In genomic region chr11:61410129-61410528, GRCm38 (mm10) we compare ENCODE assay signal across 9 mouse cellular contexts. TPM values are rescaled to one million over a fixed set of nuclear protein-coding genes. Genes with fewer than 3 reads are reported as not detected.
A peak's percentile ranks its signal among the peaks of the same experiment; 100 is the strongest.
DNase-seq lines count a peak whose midpoint lies in the region; ATAC-seq and TF ChIP-seq lines count a peak whose summit lies in the region.
"Had no signal": no experiment of that assay in that cellular context is flagged by ENCODE, and none has a peak within 500 bp of the region (broad histone marks: within the 10 kb centered on the region; RNA-seq: fewer than 3 reads in every experiment).

No protein-coding gene starts in this region.

- H3K4me2 ChIP-seq in hindbrain, embryonic 16.5 days (ENCODE audit: low read length), result no peak overlapping the region
- no peak overlapping the region for H3K4me2 ChIP-seq in forebrain, embryonic 14.5 days (ENCODE audit: low read length)
- no peak overlapping the region for H3K4me2 ChIP-seq in limb, embryonic 14.5 days (replicated peaks; ENCODE audit: low read depth, low read length, severe bottlenecking)
- H3K4me2 ChIP-seq: embryonic facial prominence, embryonic 12.5 days had no signal

- no peak for ATAC-seq in hindbrain, embryonic 16.5 days
- ATAC-seq in forebrain, embryonic 14.5 days, result no peak
- ATAC-seq in limb, embryonic 14.5 days (ENCODE audit: low FRiP score, low read depth), result no peak

- no peak overlapping the region for H3K27ac ChIP-seq in hindbrain, embryonic 10.5 days
- H3K27ac ChIP-seq in hindbrain, embryonic 16.5 days (ENCODE audit: low read depth, low read length), result no peak overlapping the region
- no peak overlapping the region for H3K27ac ChIP-seq in bone marrow, adult 2 months (ENCODE audit: control insufficient read depth, insufficient read depth, low read depth, low read length, poor library complexity)
- H3K27ac ChIP-seq in forebrain, embryonic 14.5 days (ENCODE audit: low read depth, low read length), result no peak overlapping the region
- no peak overlapping the region for H3K27ac ChIP-seq in limb, embryonic 14.5 days (replicated peaks; ENCODE audit: low read depth, low read length)
- H3K27ac ChIP-seq: embryonic facial prominence, embryonic 12.5 days had no signal

- 0% methylated on average over 1 of the region's 1 CpGs for WGBS in hindbrain, embryonic 10.5 days
- WGBS in hindbrain, embryonic 16.5 days, result 0% methylated on average over 1 of the region's 1 CpGs
- 0% methylated on average over 1 of the region's 1 CpGs for WGBS in bone marrow, adult 2 months
- WGBS in forebrain, embryonic 14.5 days, result 0% methylated on average over 1 of the region's 1 CpGs
- 0% methylated on average over 1 of the region's 1 CpGs for WGBS in limb, embryonic 14.5 days

- H3K9me3 ChIP-seq in hindbrain, embryonic 10.5 days, result no peaks in the 10 kb centered on the region
- H3K9me3 ChIP-seq in hindbrain, embryonic 16.5 days (ENCODE audit: control insufficient read depth, low read length), result no peaks in the 10 kb centered on the region
- no peaks in the 10 kb centered on the region for H3K9me3 ChIP-seq in forebrain, embryonic 14.5 days (replicated peaks; ENCODE audit: control insufficient read depth, low read length)
- no peaks in the 10 kb centered on the region for H3K9me3 ChIP-seq in limb, embryonic 14.5 days (ENCODE audit: control insufficient read depth, low read length)
- H3K9me3 ChIP-seq: embryonic facial prominence, embryonic 12.5 days had no signal

- peak; percentile 86 for DNase-seq in hindbrain, embryonic 10.5 days (ENCODE audit: low spot score)
- DNase-seq in forebrain, embryonic 14.5 days (ENCODE audit: low spot score), result peak; percentile 85
- peak; percentile 70 to 94 for DNase-seq in kidney, adult 8-10 months
- peak; percentile 63 for DNase-seq in limb, embryonic 14.5 days (ENCODE audit: low spot score)
- peak; percentile 79 for DNase-seq in ovary, postnatal 36 days (ENCODE audit: low spot score)
- peak; percentile 78 for DNase-seq in thymus, postnatal 14 days

- no peaks in the 10 kb centered on the region for H3K36me3 ChIP-seq in hindbrain, embryonic 10.5 days
- H3K36me3 ChIP-seq in hindbrain, embryonic 16.5 days (ENCODE audit: control insufficient read depth, insufficient read depth, low read length), result no peaks in the 10 kb centered on the region
- H3K36me3 ChIP-seq in forebrain, embryonic 14.5 days (ENCODE audit: control insufficient read depth, insufficient read depth, low read length), result no peaks in the 10 kb centered on the region
- no peaks in the 10 kb centered on the region for H3K36me3 ChIP-seq in limb, embryonic 14.5 days (ENCODE audit: control insufficient read depth, insufficient read depth, low read length)
- H3K36me3 ChIP-seq: embryonic facial prominence, embryonic 12.5 days had no signal

- no peak overlapping the region for H3K4me3 ChIP-seq in hindbrain, embryonic 10.5 days
- H3K4me3 ChIP-seq in hindbrain, embryonic 16.5 days (ENCODE audit: low read length), result no peak overlapping the region
- H3K4me3 ChIP-seq in bone marrow, adult 2 months (replicated peaks; ENCODE audit: control insufficient read depth, low read depth, low read length), result no peak overlapping the region
- H3K4me3 ChIP-seq in forebrain, embryonic 14.5 days (ENCODE audit: low read depth, low read length), result no peak overlapping the region
- no peak overlapping the region for H3K4me3 ChIP-seq in limb, embryonic 14.5 days (replicated peaks; ENCODE audit: low read length)
- H3K4me3 ChIP-seq: embryonic facial prominence, embryonic 12.5 days had no signal

- no peaks in the 10 kb centered on the region for H3K27me3 ChIP-seq in hindbrain, embryonic 10.5 days (ENCODE audit: insufficient read depth, poor library complexity, severe bottlenecking)
- H3K27me3 ChIP-seq in hindbrain, embryonic 16.5 days (replicated peaks; ENCODE audit: control insufficient read depth, insufficient read depth, low read length), result no peaks in the 10 kb centered on the region
- no peaks in the 10 kb centered on the region for H3K27me3 ChIP-seq in forebrain, embryonic 14.5 days (replicated peaks; ENCODE audit: control insufficient read depth, insufficient read depth, low read length)
- no peaks in the 10 kb centered on the region for H3K27me3 ChIP-seq in limb, embryonic 14.5 days (ENCODE audit: control insufficient read depth, insufficient read depth, low read length)

- peak; percentile 86 for TF ChIP-seq CTCF in bone marrow, adult 2 months (IDR thresholded peaks at IDR 0.05; ENCODE audit: control insufficient read depth, insufficient read depth, low read length)

- TF ChIP-seq POLR2A in bone marrow, adult 2 months (IDR thresholded peaks at IDR 0.05; ENCODE audit: borderline replicate concordance, control insufficient read depth, low read depth, low read length), result no peak
- TF ChIP-seq POLR2A in limb, embryonic 14.5 days (IDR thresholded peaks at IDR 0.05; ENCODE audit: borderline replicate concordance, extremely low read depth, insufficient read depth, insufficient read length), result no peak

- H3K9ac ChIP-seq in hindbrain, embryonic 16.5 days (ENCODE audit: low read depth, low read length), result no peak overlapping the region
- no peak overlapping the region for H3K9ac ChIP-seq in forebrain, embryonic 14.5 days (ENCODE audit: low read length)
- no peak overlapping the region for H3K9ac ChIP-seq in limb, embryonic 14.5 days (ENCODE audit: low read depth, low read length, severe bottlenecking)
- H3K9ac ChIP-seq: embryonic facial prominence, embryonic 12.5 days had no signal

- peaks cover 5% of the 10 kb centered on the region; the same call in 1 of the 2 replicates for H3K4me1 ChIP-seq in hindbrain, embryonic 10.5 days (replicated peaks)
- peaks cover 3% of the 10 kb centered on the region for H3K4me1 ChIP-seq in hindbrain, embryonic 16.5 days (ENCODE audit: control insufficient read depth, insufficient read depth, low read depth, low read length)
- H3K4me1 ChIP-seq in bone marrow, adult 2 months (ENCODE audit: control insufficient read depth, insufficient read depth, low read length), result no peaks in the 10 kb centered on the region
- H3K4me1 ChIP-seq in forebrain, embryonic 14.5 days (ENCODE audit: control insufficient read depth, insufficient read depth, low read length), result no peaks in the 10 kb centered on the region
- no peaks in the 10 kb centered on the region for H3K4me1 ChIP-seq in limb, embryonic 14.5 days (ENCODE audit: control insufficient read depth, insufficient read depth, low read length)
- H3K4me1 ChIP-seq: embryonic facial prominence, embryonic 12.5 days had no signal

RNA-seq across cellular contexts. Expression of gene Slc47a1, which starts 32.0 kb away (rescaled TPM):
- 0.05 and 0.10 TPM in 2 replicates for polyA plus RNA-seq in hindbrain, embryonic 10.5 days (2016; fragmentation: Nextera tagmentation; extraction: Ambion mirVana)
- 0.69 and 1.0 TPM in 2 replicates for polyA plus RNA-seq in hindbrain, embryonic 16.5 days (2015; fragmentation: Nextera tagmentation; extraction: Ambion mirVana)
- polyA plus RNA-seq in bone marrow, adult 2 months (2011; ENCODE audit: insufficient read depth, insufficient read length, low replicate concordance, missing spikeins), result 1.4 TPM in 1 of 2 replicates, not detected in the other
- polyA plus RNA-seq in forebrain, embryonic 14.5 days (2014; fragmentation: Nextera tagmentation; extraction: Ambion mirVana), result 0.14 TPM in 1 of 2 replicates, not detected in the other
- 0.82 and 0.91 TPM in 2 replicates for polyA plus RNA-seq in limb, embryonic 14.5 days (2012; rRNA removed)
- 0.65 and 0.86 TPM in 2 replicates for polyA plus RNA-seq in limb, embryonic 14.5 days (2014; fragmentation: Nextera tagmentation; extraction: Ambion mirVana)

RNA-seq across cellular contexts. Expression of gene Rnf112, which starts 43.8 kb away (rescaled TPM):
- polyA plus RNA-seq in hindbrain, embryonic 10.5 days (2016; fragmentation: Nextera tagmentation; extraction: Ambion mirVana), result 0.62 and 1.1 TPM in 2 replicates
- 30.4 and 32.4 TPM in 2 replicates for polyA plus RNA-seq in hindbrain, embryonic 16.5 days (2015; fragmentation: Nextera tagmentation; extraction: Ambion mirVana)
- 0.65 TPM in 1 of 2 replicates, not detected in the other for polyA plus RNA-seq in bone marrow, adult 2 months (2011; ENCODE audit: insufficient read depth, insufficient read length, low replicate concordance, missing spikeins)
- 6.9 and 10.3 TPM in 2 replicates for polyA plus RNA-seq in forebrain, embryonic 14.5 days (2014; fragmentation: Nextera tagmentation; extraction: Ambion mirVana)
- 2.4 and 2.8 TPM in 2 replicates for polyA plus RNA-seq in limb, embryonic 14.5 days (2012; rRNA removed)
- 0.21 and 0.26 TPM in 2 replicates for polyA plus RNA-seq in limb, embryonic 14.5 days (2014; fragmentation: Nextera tagmentation; extraction: Ambion mirVana)
